Mouse (Mus musculus) stomach, postnatal 0 days (tissue): ENCODE results near the gene Car2.

Source experiments
- CTCF ChIP-seq: IDR thresholded peaks from 2 replicates; pipeline ENCODE4 v1.5.1; 2016; ENCODE audit warnings: antibody characterized with exemption, low read depth, mild to moderate bottlenecking, moderate library complexity
- EP300 ChIP-seq: optimal IDR thresholded peaks from 2 replicates; pipeline ENCODE3; 2016; ENCODE audit warnings: antibody characterized with exemption

DNA sequence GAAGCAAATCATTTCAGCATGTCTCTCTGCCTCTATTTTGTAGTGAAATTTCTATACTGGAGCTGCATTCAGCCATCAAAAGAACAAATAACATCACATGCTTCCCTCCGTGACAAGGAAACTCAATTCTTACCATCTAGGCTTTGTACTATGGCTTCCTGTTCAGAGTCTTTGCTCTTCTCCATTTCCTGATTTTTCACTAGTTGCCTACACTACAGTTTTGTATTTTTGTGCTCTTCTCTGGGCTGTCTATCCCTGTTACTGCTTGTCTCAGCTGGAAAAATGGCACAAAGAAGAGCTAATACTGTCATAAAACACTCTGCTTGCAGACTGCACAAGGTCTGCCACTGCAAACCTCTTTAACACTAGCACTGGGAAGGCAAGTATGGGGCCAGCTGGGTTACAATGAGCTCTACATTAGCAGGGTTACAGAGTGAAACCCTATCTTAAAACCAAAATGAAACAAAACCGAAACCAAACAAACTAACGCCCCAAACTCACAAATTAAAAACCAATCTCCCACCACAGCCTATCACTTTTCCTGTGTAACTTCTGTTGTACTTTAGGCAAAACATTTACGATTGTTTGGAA lies 26.0 kb downstream of the Car2 start:
- TF ChIP-seq CTCF (no peak), EP300 (no peak)
